Mouse (Mus musculus): ENCODE data around the gene Actc1.

- TF ChIP-seq CTCF (IDR thresholded peaks at IDR 0.05; ENCODE audit: extremely low read depth, insufficient read depth, low read length) (no peak), POLR2A (IDR thresholded peaks at IDR 0.05; ENCODE audit: extremely low read depth, insufficient read depth, low read length) (no peak)
Measured at GRCm38 (mm10) chr2:114014839-114015238, 38.5 kb downstream of the Actc1 start.

Measured in cortical plate, adult 2 months (tissue).